Mouse (Mus musculus) heart, embryonic 12.5 days (tissue): ENCODE results near the gene Efna4. TPM values are rescaled to one million over a fixed set of nuclear protein-coding genes. Genes with fewer than 3 reads are reported as not detected.

Experiments used
- ATAC-seq: fragments of 200-750 bp; cut with Nextera tagmentation; 2 replicates; pipeline ENCODE4 v1.8.0; 2017; ENCODE audit warnings: moderate TSS enrichment, moderate library complexity; ENCODE audit not compliant: insufficient number of reproducible peaks, low FRiP score
- H3K27ac ChIP-seq: fragments of 300-500 bp; sonication (generic); 2 replicates; pipeline ENCODE4 v1.5.1; 2016; ENCODE audit warnings: mild to moderate bottlenecking, moderate library complexity; ENCODE audit not compliant: poor library complexity, severe bottlenecking
- H3K27me3 ChIP-seq: fragments of 300-500 bp; sonication (generic); replicated peaks from 2 replicates; pipeline ENCODE4 v1.6.1; 2016; ENCODE audit warnings: mild to moderate bottlenecking, moderate library complexity
- H3K36me3 ChIP-seq: fragments of 300-500 bp; sonication (generic); 2 replicates; pipeline ENCODE4 v1.6.1; 2016; ENCODE audit warnings: mild to moderate bottlenecking, moderate library complexity
- H3K4me1 ChIP-seq: fragments of 300-500 bp; sonication (generic); replicated peaks from 2 replicates; pipeline ENCODE4 v1.6.1; 2016; ENCODE audit warnings: mild to moderate bottlenecking
- H3K4me2 ChIP-seq: fragments of 300-500 bp; sonication (generic); 2 replicates; pipeline ENCODE4 v1.6.1; 2016; ENCODE audit warnings: mild to moderate bottlenecking, moderate library complexity
- H3K4me3 ChIP-seq: fragments of 300-500 bp; sonication (generic); 2 replicates; pipeline ENCODE4 v1.5.1; 2016; ENCODE audit warnings: mild to moderate bottlenecking
- H3K9ac ChIP-seq: fragments of 300-500 bp; sonication (generic); 2 replicates; pipeline ENCODE4 v1.6.1; 2016; ENCODE audit warnings: mild to moderate bottlenecking, moderate library complexity
- H3K9me3 ChIP-seq: fragments of 300-500 bp; sonication (generic); replicated peaks from 2 replicates; pipeline ENCODE4 v1.6.1; 2016; ENCODE audit warnings: mild to moderate bottlenecking, moderate library complexity
- WGBS: fragments of 180-500 bp; shearing (Covaris S2); methylation state at CpG from one replicate; pipeline ENCODE4 v1.1.7; 2016; 5-methylcytosine and 5-hydroxymethylcytosine counted together
- polyA plus RNA-seq: library from polyadenylated mRNA; unstranded; fragments of >200 nt; fragmentation: Nextera tagmentation; extraction: Ambion mirVana; gene quantifications from 2 replicates; pipeline ENCODE4 v1.2.1, GENCODE M21; 2016

Gene Efna4
- polyA plus RNA-seq, 1 experiment from 2014 or later, result 8.7 TPM

DNA sequence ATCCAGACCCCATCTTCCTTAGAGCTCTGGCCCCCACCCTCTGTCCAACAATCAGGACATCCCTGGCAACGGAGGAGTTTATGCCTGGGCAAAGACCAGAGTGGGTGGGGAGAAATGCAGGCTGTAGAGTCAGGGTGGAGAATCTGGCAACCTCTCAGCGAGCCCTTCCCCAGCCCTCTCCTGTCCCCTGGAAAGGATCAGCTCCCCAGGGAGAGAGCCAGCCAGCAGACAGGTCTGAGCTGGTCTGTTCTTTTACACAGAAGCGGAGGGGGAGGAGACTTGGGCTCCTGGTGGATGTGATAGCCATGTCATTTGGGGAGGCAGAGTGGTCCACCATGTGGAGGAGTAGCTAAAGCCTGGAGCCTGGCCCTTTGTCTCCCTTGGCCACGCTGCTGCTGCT, 9.2 kb downstream of the Efna4 start:
- Histone ChIP-seq H3K4me2 (no peak overlapping the region; the same call in 1 of the 2 replicates), H3K9ac (no peak overlapping the region; the same call in 1 of the 2 replicates), H3K27ac (no peak overlapping the region), H3K27me3 (peaks cover 41% of the 10 kb centered on the region), H3K4me3 (no peak overlapping the region), H3K9me3 (no peaks in the 10 kb centered on the region), H3K36me3 (peaks cover 7% of the 10 kb centered on the region), H3K4me1 (peaks cover 22% of the 10 kb centered on the region; the same call in 1 of the 2 replicates)
- no peak for ATAC-seq
- 11% methylated on average over 4 of the region's 4 CpGs for WGBS

GRCm38 (mm10) chr3:89327371-89327870, 10.4 kb downstream of the Efna4 start:
- Histone ChIP-seq H3K27ac (no peak overlapping the region), H3K4me2 (no peak overlapping the region), H3K4me3 (no peak overlapping the region), H3K27me3 (peaks cover 43% of the 10 kb centered on the region), H3K9me3 (no peaks in the 10 kb centered on the region), H3K4me1 (peaks cover 21% of the 10 kb centered on the region), H3K36me3 (no peaks in the 10 kb centered on the region), H3K9ac (no peak overlapping the region)
- 53% methylated on average over 9 of the region's 9 CpGs for WGBS
- ATAC-seq, result no peak

- WGBS, result 80% methylated on average over 8 of the region's 8 CpGs
- no peaks in the 10 kb centered on the region for H3K9me3 ChIP-seq
- H3K4me1 ChIP-seq, result peaks cover 29% of the 10 kb centered on the region
- H3K4me3 ChIP-seq, result no peak overlapping the region
- no peaks in the 10 kb centered on the region for H3K36me3 ChIP-seq
- H3K9ac ChIP-seq, result no peak overlapping the region
- no peak overlapping the region for H3K4me2 ChIP-seq
- H3K27me3 ChIP-seq, result peaks cover 57% of the 10 kb centered on the region
- ATAC-seq, result no peak
- H3K27ac ChIP-seq, result no peak overlapping the region
Measured at GRCm38 (mm10) chr3:89325882-89326281, 11.9 kb downstream of the Efna4 start.

DNA sequence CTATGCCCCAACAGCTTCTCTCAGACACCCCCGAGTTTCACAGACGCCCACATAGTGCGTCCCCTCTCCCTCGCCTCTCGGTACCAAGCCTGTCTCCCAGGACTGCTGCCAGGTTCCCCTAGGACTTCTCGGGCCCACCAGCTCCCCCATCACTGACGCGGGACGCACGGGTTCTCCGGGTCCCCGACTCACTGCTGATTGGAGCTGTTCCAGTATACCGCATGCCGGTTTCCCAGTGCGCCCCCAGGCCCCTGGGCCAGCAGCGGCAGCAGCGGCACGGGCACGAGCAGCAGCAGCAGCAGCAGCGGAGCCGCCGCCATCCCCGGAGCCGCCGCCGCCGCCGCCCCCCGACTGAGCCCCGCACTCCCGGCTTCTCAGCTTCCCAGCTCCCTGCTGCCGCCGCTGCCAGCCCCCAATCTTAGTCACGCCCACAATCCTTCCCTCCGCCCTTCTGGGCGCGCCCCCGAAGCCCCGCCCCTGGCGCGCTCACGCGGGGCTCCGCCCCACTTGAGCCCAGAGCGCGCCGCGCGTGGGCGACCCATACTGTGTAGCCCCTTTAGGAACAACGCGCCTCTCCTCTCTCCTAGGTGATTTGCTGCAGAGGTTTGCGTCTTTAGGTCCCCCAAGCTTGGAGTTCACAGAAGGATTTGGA, 15.2 kb downstream of the Efna4 start, which contains the start of gene Efna3:
Efna3 (minus strand) TSS at position 452 of the 652 bp plus-strand sequence.
- H3K4me3 ChIP-seq, result peak within 1 kb of the TSS; percentile 62
- ATAC-seq, result peak; percentile 40
- H3K4me2 ChIP-seq, result peak within 1 kb of the TSS; percentile 94
- H3K9ac ChIP-seq, result peak within 1 kb of the TSS; percentile 66
- H3K27me3 ChIP-seq, result peaks cover 72% of the 10 kb centered on the region
- no peak within 1 kb of the TSS for H3K27ac ChIP-seq
- under 1% methylated on average over 47 of the region's 53 CpGs for WGBS
- peaks cover 38% of the 10 kb centered on the region for H3K4me1 ChIP-seq
- H3K36me3 ChIP-seq, result no peaks in the 10 kb centered on the region
- H3K9me3 ChIP-seq, result no peaks in the 10 kb centered on the region

DNA sequence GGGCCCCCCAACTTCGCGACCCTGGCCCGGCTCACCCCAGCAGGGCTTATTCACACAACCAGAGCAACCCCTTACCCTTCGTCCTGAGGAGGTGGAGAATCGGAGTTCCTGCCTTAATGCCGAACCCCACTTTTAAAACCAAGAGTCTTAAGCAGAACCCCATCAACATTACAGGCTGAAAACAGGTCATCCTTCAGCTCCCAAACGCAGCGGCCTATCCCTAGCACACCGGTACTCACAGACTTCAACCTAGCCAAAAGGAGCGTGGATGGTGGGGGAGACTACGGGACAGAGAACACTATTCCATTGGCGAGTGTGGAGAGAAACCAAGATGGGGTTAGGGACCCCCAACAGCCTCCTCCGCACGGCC, 15.7 kb downstream of the Efna4 start:
- peak overlapping the region; percentile 94 for H3K4me2 ChIP-seq
- under 1% methylated on average over 14 of the region's 14 CpGs for WGBS
- H3K27me3 ChIP-seq, result peaks cover 75% of the 10 kb centered on the region
- H3K27ac ChIP-seq, result no peak overlapping the region
- peak overlapping the region; percentile 66 for H3K9ac ChIP-seq
- peak overlapping the region; percentile 62 for H3K4me3 ChIP-seq
- H3K36me3 ChIP-seq, result no peaks in the 10 kb centered on the region
- no peaks in the 10 kb centered on the region for H3K9me3 ChIP-seq
- ATAC-seq, result peak; percentile 12; the same call in 1 of the 2 replicates
- H3K4me1 ChIP-seq, result peaks cover 38% of the 10 kb centered on the region

- H3K4me2 ChIP-seq, result peak overlapping the region; percentile 94
- H3K27me3 ChIP-seq, result peaks cover 77% of the 10 kb centered on the region
- peak overlapping the region; percentile 66 for H3K9ac ChIP-seq
- no peaks in the 10 kb centered on the region for H3K9me3 ChIP-seq
- ATAC-seq, result no peak
- H3K4me1 ChIP-seq, result peaks cover 40% of the 10 kb centered on the region
- no peaks in the 10 kb centered on the region for H3K36me3 ChIP-seq
- under 1% methylated on average over 61 of the region's 66 CpGs for WGBS
- H3K27ac ChIP-seq, result no peak overlapping the region
- H3K4me3 ChIP-seq, result peak overlapping the region; percentile 62
Measured at GRCm38 (mm10) chr3:89321183-89322130, 16.4 kb downstream of the Efna4 start.

DNA sequence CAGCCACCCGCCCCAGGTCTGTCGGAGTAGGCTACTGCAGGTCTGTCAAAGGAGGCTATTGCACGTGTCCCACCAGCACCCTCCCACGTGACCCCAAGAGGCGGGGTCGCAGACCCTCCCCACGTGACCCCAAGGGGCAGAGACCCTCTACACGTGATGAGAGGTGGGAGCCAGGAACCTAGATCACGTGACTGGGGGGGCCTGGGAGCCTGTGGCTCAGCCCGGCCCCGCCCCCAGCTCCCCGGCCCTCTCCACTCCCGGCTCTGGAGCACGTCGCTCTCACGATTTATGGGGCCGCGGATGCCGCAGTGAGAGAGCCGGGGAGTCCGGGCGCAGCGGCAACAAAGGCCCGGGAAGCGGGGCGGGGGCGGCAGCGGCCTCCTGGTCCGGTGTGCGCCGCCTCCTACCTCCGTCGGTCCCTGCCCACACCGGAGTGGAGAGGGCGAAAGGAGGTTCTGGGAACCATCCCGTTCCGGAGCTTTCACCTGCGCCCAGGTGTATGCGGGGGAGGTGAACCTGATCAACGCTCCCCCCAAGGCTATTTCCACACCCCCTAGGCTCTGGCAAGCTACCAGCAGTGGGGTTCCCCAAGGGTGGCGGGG, 17.1 kb downstream of the Efna4 start:
- peak overlapping the region; percentile 62 for H3K4me3 ChIP-seq
- WGBS, result under 1% methylated on average over 41 of the region's 41 CpGs
- no peaks in the 10 kb centered on the region for H3K9me3 ChIP-seq
- H3K27ac ChIP-seq, result no peak overlapping the region
- peaks cover 78% of the 10 kb centered on the region for H3K27me3 ChIP-seq
- no peaks in the 10 kb centered on the region for H3K36me3 ChIP-seq
- peaks cover 48% of the 10 kb centered on the region for H3K4me1 ChIP-seq
- ATAC-seq, result no peak
- peak overlapping the region; percentile 66 for H3K9ac ChIP-seq
- peak overlapping the region; percentile 94 for H3K4me2 ChIP-seq

DNA sequence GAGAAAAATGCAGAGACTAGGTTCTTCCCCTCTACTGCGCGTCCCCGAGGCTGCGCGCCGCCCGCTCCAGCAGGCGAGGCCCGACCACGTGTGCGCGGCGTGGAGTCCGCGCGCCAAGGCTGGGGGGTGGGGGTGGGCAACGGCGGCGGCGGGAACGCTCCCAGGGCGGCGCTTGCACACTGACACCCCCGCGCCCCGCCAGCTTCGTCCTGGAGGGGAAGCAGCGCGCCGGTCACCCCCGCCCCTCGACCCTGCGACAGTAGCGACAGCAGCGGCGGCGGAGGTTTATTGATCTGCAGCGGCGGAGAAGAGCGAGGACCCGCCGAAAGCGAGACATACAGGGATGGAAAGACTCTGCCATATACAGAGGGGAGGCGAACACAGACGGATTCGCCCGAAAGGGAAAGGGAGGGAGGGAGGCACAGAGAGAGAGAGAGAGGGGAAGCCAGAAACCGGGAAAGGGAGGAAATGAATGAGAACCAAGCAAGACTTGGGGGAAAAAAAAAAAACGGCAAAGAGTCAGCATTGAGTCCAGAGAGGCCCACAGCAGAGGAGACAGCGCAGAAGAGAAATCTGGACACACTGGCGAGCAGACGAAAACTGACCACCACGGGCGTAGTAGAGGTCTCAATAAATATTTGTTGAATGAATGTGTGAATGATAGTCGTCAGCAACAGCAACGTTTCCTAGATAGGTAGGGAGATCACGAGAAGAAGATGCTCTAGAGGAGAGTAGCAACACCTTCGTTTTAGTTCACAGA, 18.1 kb downstream of the Efna4 start:
- no peak for ATAC-seq
- peak overlapping the region; percentile 62 for H3K4me3 ChIP-seq
- peak overlapping the region; percentile 39; the same call in 1 of the 2 replicates for H3K9ac ChIP-seq
- no peak overlapping the region for H3K27ac ChIP-seq
- 3% methylated on average over 49 of the region's 58 CpGs for WGBS
- peaks cover 78% of the 10 kb centered on the region for H3K27me3 ChIP-seq
- no peaks in the 10 kb centered on the region for H3K9me3 ChIP-seq
- peak overlapping the region; percentile 94 for H3K4me2 ChIP-seq
- H3K4me1 ChIP-seq, result peaks cover 57% of the 10 kb centered on the region
- H3K36me3 ChIP-seq, result no peaks in the 10 kb centered on the region

DNA sequence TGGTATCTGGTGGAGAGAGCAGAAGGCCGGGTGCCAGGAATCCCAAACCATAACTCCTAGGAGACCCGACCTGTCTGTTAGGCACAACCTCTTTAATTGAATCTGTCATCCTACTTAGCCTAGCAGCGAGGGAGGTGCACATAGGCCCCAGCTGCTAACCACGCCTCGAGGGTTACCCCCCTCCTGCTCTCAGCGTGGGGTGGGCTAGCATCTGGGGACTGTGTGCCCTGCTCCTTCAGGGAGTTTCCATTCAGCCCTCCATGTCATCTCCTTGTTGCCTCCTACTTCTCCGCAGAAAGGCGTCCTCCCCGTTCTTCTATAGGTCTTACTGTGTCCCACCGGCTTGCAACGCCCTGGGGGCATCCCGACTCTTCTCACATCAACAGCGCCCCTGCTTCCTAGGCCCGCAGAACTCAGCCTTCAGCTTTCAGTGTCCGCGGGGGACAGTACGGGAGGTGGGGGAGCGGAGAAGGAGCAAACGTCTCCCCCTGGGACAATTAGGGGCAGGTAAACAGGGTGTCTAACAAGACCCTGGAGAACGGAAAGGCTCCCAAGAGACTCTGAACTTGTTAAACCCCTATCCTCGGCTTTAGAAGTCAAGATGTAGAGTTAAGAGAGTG, 18.7 kb downstream of the Efna4 start:
- Histone ChIP-seq H3K9ac (no peak overlapping the region), H3K36me3 (no peaks in the 10 kb centered on the region), H3K4me3 (peak overlapping the region; percentile 62), H3K27ac (no peak overlapping the region), H3K27me3 (peaks cover 74% of the 10 kb centered on the region), H3K4me1 (peaks cover 63% of the 10 kb centered on the region), H3K4me2 (peak overlapping the region; percentile 94), H3K9me3 (no peaks in the 10 kb centered on the region)
- ATAC-seq, result no peak
- WGBS, result 8% methylated on average over 21 of the region's 21 CpGs

- Histone ChIP-seq H3K36me3 (no peaks in the 10 kb centered on the region), H3K4me3 (no peak overlapping the region), H3K27ac (no peak overlapping the region), H3K4me1 (peaks cover 63% of the 10 kb centered on the region), H3K9me3 (no peaks in the 10 kb centered on the region), H3K9ac (no peak overlapping the region), H3K27me3 (peaks cover 66% of the 10 kb centered on the region), H3K4me2 (no peak overlapping the region)
- WGBS, result 74% methylated on average over 8 of the region's 8 CpGs
- no peak for ATAC-seq
Measured at GRCm38 (mm10) chr3:89318316-89318715, 19.5 kb downstream of the Efna4 start.
